Mouse (Mus musculus): Measurements from ENCODE around the gene Ahctf1. TPM values are rescaled to one million over a fixed set of nuclear protein-coding genes. Genes with fewer than 3 reads are reported as not detected.

The Ahctf1 gene
- polyA plus RNA-seq (2015; fragmentation: Illumina TruSeq; extraction: RNeasy Lipid Tissue Mini Kit (QIAGEN cat#74804); ENCODE audit: low read depth, low replicate concordance): 27.4 TPM

GRCm38 (mm10) chr1:179803513-179804139 lies at the start of gene Ahctf1:
TSS of gene Ahctf1 (minus strand) at chr1:179803680.

DNA sequence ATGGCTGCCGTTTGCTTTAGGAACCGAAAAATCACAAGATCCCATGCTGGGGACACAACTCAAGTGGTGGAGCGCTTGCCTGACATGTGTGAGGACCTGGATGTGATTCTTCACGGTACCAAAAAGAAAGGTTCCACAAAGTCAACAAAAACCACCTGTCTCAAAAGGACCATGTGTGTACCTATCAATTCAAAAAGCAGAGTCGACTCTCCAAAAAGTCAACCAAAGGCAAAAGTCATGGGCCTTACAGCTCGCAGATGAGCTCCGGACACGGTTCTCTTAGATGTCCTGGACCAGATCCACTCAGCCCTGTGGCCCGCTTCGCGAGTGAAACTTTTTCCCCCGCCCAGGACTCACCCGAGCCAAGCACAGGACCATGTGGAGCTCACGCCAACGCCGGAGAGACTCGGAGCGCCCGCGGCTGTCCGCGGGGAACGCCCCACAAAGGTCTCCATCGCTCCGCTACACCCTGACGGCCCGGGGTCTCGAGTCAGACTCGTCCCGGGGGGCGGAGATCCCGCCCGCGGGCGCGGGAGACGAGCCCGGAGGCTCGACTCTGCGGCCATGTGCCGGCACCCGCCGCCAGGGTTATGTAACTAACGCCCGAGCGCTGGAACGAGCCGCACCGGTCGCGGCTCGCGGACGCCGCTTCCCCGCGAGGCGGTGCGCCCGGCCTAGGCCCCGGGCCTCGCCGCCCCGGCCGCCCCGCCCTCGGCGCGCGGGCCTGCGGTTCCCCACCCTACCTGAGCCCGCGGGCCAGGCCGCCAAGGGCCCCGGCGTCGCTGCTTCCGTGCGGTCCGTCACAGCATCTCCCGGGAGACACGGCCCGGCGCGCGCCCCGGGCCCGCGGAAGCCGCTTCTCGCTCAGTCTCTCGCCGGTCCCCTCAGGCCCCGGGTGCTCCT lies 619 bp downstream of the Ahctf1 start, which contains the start of gene Gm10518:
Gene Gm10518, plus strand, starts transcription at position 767 of the 903 bp plus-strand sequence.

DNA sequence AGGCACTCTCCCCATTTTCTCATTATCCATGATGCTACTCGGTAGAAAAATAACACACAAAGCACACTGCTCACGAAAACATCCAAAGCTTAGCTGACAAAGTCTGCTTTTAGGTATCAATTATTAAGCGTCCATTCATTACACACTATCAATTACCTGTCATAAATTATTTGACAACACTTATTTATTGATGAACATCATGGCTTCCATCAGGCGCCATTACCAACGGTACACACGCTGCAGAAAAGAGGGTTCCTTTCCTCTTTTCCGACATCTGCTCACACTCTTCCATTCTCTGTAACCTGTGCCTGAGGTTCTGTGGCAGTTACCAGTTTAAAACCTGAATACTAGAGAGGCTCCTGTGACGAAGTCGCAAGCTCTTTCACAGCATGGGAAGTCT lies 58.3 kb downstream of the Ahctf1 start, which contains the start of gene Kif28:
Gene Kif28, minus strand, starts transcription at position 101 of the 400 bp plus-strand sequence.

Other genes starting within 250 kb of the Ahctf1 start
- 118 TPM for gene Sccpdh, start 135.5 kb downstream of the Ahctf1 start, polyA plus RNA-seq (2015; fragmentation: Illumina TruSeq; extraction: RNeasy Lipid Tissue Mini Kit (QIAGEN cat#74804); ENCODE audit: low read depth, low replicate concordance)
- not detected for gene Kif28, start 58.4 kb downstream of the Ahctf1 start, polyA plus RNA-seq (2015; fragmentation: Illumina TruSeq; extraction: RNeasy Lipid Tissue Mini Kit (QIAGEN cat#74804); ENCODE audit: low read depth, low replicate concordance)
- not detected for gene Gm10518, start 304 bp downstream of the Ahctf1 start, polyA plus RNA-seq (2015; fragmentation: Illumina TruSeq; extraction: RNeasy Lipid Tissue Mini Kit (QIAGEN cat#74804); ENCODE audit: low read depth, low replicate concordance)
- gene Cdc42bpa, start 156.8 kb upstream of the Ahctf1 start, polyA plus RNA-seq (2015; fragmentation: Illumina TruSeq; extraction: RNeasy Lipid Tissue Mini Kit (QIAGEN cat#74804); ENCODE audit: low read depth, low replicate concordance): 113 TPM